Comparison of ENCODE assay signal across 8 mouse cellular contexts in genomic region chr11:55032286-55032685, GRCm38 (mm10). TPM values are rescaled to one million over a fixed set of nuclear protein-coding genes. Genes with fewer than 3 reads are reported as not detected.
DNase-seq lines count a peak whose midpoint lies in the region; ATAC-seq and TF ChIP-seq lines count a peak whose summit lies in the region.

No protein-coding gene starts in this region.

- no peak overlapping the region for H3K27ac ChIP-seq in cerebellum, adult 2 months (ENCODE audit: insufficient read depth, low read length)
- peak overlapping the region; percentile 81 for H3K27ac ChIP-seq in limb, embryonic 13.5 days
- peak overlapping the region; percentile 95 for H3K27ac ChIP-seq in stomach, embryonic 15.5 days

- H3K9ac ChIP-seq in limb, embryonic 13.5 days: peak overlapping the region; percentile 89
- H3K9ac ChIP-seq in stomach, embryonic 15.5 days: peak overlapping the region; percentile 62; the same call in 1 of the 2 replicates

- 9% methylated on average over 5 of the region's 5 CpGs for WGBS in cerebellum, adult 2 months
- 19% methylated on average over 5 of the region's 5 CpGs for WGBS in limb, embryonic 13.5 days
- WGBS in stomach, embryonic 15.5 days: 9% methylated on average over 5 of the region's 5 CpGs

- H3K4me2 ChIP-seq in limb, embryonic 13.5 days (replicated peaks): peak overlapping the region; percentile 94
- H3K4me2 ChIP-seq in stomach, embryonic 15.5 days: peak overlapping the region; percentile 90

- no peaks in the 10 kb centered on the region for H3K9me3 ChIP-seq in megakaryocyte, embryonic 14.5 days
- no peaks in the 10 kb centered on the region for H3K9me3 ChIP-seq in limb, embryonic 13.5 days
- H3K9me3 ChIP-seq in stomach, embryonic 15.5 days: no peaks in the 10 kb centered on the region

- no peak for TF ChIP-seq POLR2A in cerebellum, adult 2 months (IDR thresholded peaks at IDR 0.05; ENCODE audit: borderline replicate concordance, insufficient read depth, low read length)

- DNase-seq in cerebellum, adult 2 months: no peak
- no peak for DNase-seq in cerebellum, adult 11 months
- DNase-seq in left cerebral cortex, adult 18-20 months (ENCODE audit: low spot score in 2 of 2): no peak
- DNase-seq in thymus, adult 18-20 months: no peak

- TF ChIP-seq CTCF in cerebellum, adult 2 months (IDR thresholded peaks at IDR 0.05; ENCODE audit: borderline replicate concordance, insufficient read depth, low read depth, low read length): no peak

- peak overlapping the region; percentile 66 for H3K4me3 ChIP-seq in cerebellum, adult 2 months (replicated peaks; ENCODE audit: insufficient read depth, low read depth, low read length)
- peak overlapping the region; percentile 42 for H3K4me3 ChIP-seq in megakaryocyte, embryonic 14.5 days (replicated peaks)
- peak overlapping the region; percentile 82 for H3K4me3 ChIP-seq in limb, embryonic 13.5 days
- peak overlapping the region; percentile 73 for H3K4me3 ChIP-seq in stomach, embryonic 15.5 days (replicated peaks)

- H3K4me1 ChIP-seq in cerebellum, adult 2 months (ENCODE audit: control insufficient read depth, insufficient read depth, low read length): 0 out of 2 replicates have a peak, but pooled peaks cover 7% of the 10 kb centered on the region
- H3K4me1 ChIP-seq in megakaryocyte, embryonic 14.5 days: peaks cover 33% of the 10 kb centered on the region
- H3K4me1 ChIP-seq in limb, embryonic 13.5 days: peaks cover 53% of the 10 kb centered on the region
- H3K4me1 ChIP-seq in stomach, embryonic 15.5 days: peaks cover 36% of the 10 kb centered on the region

- no peak for ATAC-seq in megakaryocyte, adult 5-6 weeks (ENCODE audit: poor library complexity, severe bottlenecking)
- ATAC-seq in limb, embryonic 13.5 days (ENCODE audit: low FRiP score, low read depth): no peak; the same call in 1 of the 2 replicates
- no peak for ATAC-seq in stomach, embryonic 15.5 days (ENCODE audit: insufficient read depth, low FRiP score, low read depth)

- no peaks in the 10 kb centered on the region for H3K27me3 ChIP-seq in cerebellum, adult 2 months (ENCODE audit: control insufficient read depth, insufficient read depth, low read length)
- peaks cover 78% of the 10 kb centered on the region for H3K27me3 ChIP-seq in megakaryocyte, embryonic 14.5 days (replicated peaks)
- H3K27me3 ChIP-seq in limb, embryonic 13.5 days: 0 out of 2 replicates have a peak, but pooled peaks cover 9% of the 10 kb centered on the region
- no peaks in the 10 kb centered on the region for H3K27me3 ChIP-seq in stomach, embryonic 15.5 days (replicated peaks)

- H3K36me3 ChIP-seq in megakaryocyte, embryonic 14.5 days (replicated peaks; ENCODE audit: low read length): no peaks in the 10 kb centered on the region
- H3K36me3 ChIP-seq in limb, embryonic 13.5 days: peaks cover 10% of the 10 kb centered on the region
- H3K36me3 ChIP-seq in stomach, embryonic 15.5 days: no peaks in the 10 kb centered on the region

RNA-seq across cellular contexts. Expression of gene Anxa6, which starts 1.0 kb away (rescaled TPM):
- polyA plus RNA-seq in cerebellum, adult 2 months (2012; rRNA removed): 131 and 141 TPM in 2 replicates
- 0.90 and 18.9 TPM in 2 replicates for polyA plus RNA-seq in megakaryocyte, embryonic 14.5 days (2012; ENCODE audit: insufficient read depth, low replicate concordance)
- 112 and 126 TPM in 2 replicates for total RNA-seq in megakaryocyte, adult 5-6 weeks (2015)
- total RNA-seq in megakaryocyte, adult 5-6 weeks (2017): 230 and 245 TPM in 2 replicates
- polyA plus RNA-seq in limb, embryonic 13.5 days (2015; fragmentation: Nextera tagmentation; extraction: Ambion mirVana): 328 and 335 TPM in 2 replicates
- 307 and 346 TPM in 2 replicates for polyA plus RNA-seq in stomach, embryonic 15.5 days (2015; fragmentation: Nextera tagmentation; extraction: Ambion mirVana)
- total RNA-seq in left cerebral cortex, adult 18-20 months (2021): 10 to 100 TPM; 86.6 to 97.2 TPM

RNA-seq across cellular contexts. Expression of gene Ccdc69, which starts 45.6 kb away (rescaled TPM):
- polyA plus RNA-seq in cerebellum, adult 2 months (2012; rRNA removed): 5.4 and 6.1 TPM in 2 replicates
- 0.73 TPM in 1 of 2 replicates, not detected in the other for polyA plus RNA-seq in megakaryocyte, embryonic 14.5 days (2012; ENCODE audit: insufficient read depth, low replicate concordance)
- total RNA-seq in megakaryocyte, adult 5-6 weeks (2015): 35.5 and 36.2 TPM in 2 replicates
- total RNA-seq in megakaryocyte, adult 5-6 weeks (2017): 32.6 and 35.6 TPM in 2 replicates
- polyA plus RNA-seq in limb, embryonic 13.5 days (2015; fragmentation: Nextera tagmentation; extraction: Ambion mirVana): 0.57 and 0.90 TPM in 2 replicates
- polyA plus RNA-seq in stomach, embryonic 15.5 days (2015; fragmentation: Nextera tagmentation; extraction: Ambion mirVana): 3.1 and 3.2 TPM in 2 replicates
- under 1 TPM; 0.47 to 0.77 TPM for total RNA-seq in left cerebral cortex, adult 18-20 months (2021)
